Mouse (Mus musculus) hindbrain, embryonic 13.5 days (tissue): ENCODE measurements around the gene Ivns1abp. TPM values are rescaled to one million over a fixed set of nuclear protein-coding genes. Genes with fewer than 3 reads are reported as not detected.
"Not testable (repeated sequence)": the region's sequence is repeated elsewhere in the genome, so short reads cannot be mapped to it uniquely, and the experiment has no call there.

ENCODE experiments used
- ATAC-seq: fragments of 200-750 bp; cut with Nextera tagmentation; 2 replicates; pipeline ENCODE4 v1.8.0; 2017; ENCODE audit warnings: moderate TSS enrichment; ENCODE audit not compliant: low FRiP score
- H3K27ac ChIP-seq: fragments of 300-500 bp; sonication (generic); 2 replicates; pipeline ENCODE4 v1.5.1; 2015; ENCODE audit warnings: inconsistent platforms, mild to moderate bottlenecking, moderate library complexity
- H3K27me3 ChIP-seq: fragments of 300-500 bp; sonication (generic); 2 replicates; pipeline ENCODE4 v1.6.1; 2015; ENCODE audit warnings: mild to moderate bottlenecking, inconsistent platforms
- H3K36me3 ChIP-seq: fragments of 300-500 bp; sonication (generic); 2 replicates; pipeline ENCODE4 v1.6.1; 2015; ENCODE audit warnings: mild to moderate bottlenecking, inconsistent platforms
- H3K4me1 ChIP-seq: fragments of 300-500 bp; sonication (generic); replicated peaks from 2 replicates; pipeline ENCODE4 v1.6.1; 2015; ENCODE audit warnings: inconsistent platforms
- H3K4me2 ChIP-seq: fragments of 300-500 bp; sonication (generic); 2 replicates; pipeline ENCODE4 v1.6.1; 2015; ENCODE audit warnings: inconsistent platforms, mild to moderate bottlenecking, moderate library complexity
- H3K4me3 ChIP-seq: fragments of 300-500 bp; sonication (generic); 2 replicates; pipeline ENCODE4 v1.5.1; 2015; ENCODE audit warnings: mild to moderate bottlenecking, inconsistent platforms
- H3K9ac ChIP-seq: fragments of 300-500 bp; sonication (generic); 2 replicates; pipeline ENCODE4 v1.6.1; 2015; ENCODE audit warnings: mild to moderate bottlenecking, inconsistent platforms
- H3K9me3 ChIP-seq: fragments of 300-500 bp; sonication (generic); 2 replicates; pipeline ENCODE4 v1.6.1; 2016; ENCODE audit warnings: inconsistent platforms
- WGBS: fragments of 180-500 bp; shearing (Covaris S2); methylation state at CpG from one replicate; pipeline ENCODE4 v1.1.7; 2015; 5-methylcytosine and 5-hydroxymethylcytosine counted together
- polyA plus RNA-seq: library from polyadenylated mRNA; unstranded; fragments of >200 nt; fragmentation: Nextera tagmentation; extraction: Ambion mirVana; gene quantifications from 2 replicates; pipeline ENCODE4 v1.2.1, GENCODE M21; 2015

The Ivns1abp gene
- 276 and 277 TPM in 2 replicates for polyA plus RNA-seq

DNA sequence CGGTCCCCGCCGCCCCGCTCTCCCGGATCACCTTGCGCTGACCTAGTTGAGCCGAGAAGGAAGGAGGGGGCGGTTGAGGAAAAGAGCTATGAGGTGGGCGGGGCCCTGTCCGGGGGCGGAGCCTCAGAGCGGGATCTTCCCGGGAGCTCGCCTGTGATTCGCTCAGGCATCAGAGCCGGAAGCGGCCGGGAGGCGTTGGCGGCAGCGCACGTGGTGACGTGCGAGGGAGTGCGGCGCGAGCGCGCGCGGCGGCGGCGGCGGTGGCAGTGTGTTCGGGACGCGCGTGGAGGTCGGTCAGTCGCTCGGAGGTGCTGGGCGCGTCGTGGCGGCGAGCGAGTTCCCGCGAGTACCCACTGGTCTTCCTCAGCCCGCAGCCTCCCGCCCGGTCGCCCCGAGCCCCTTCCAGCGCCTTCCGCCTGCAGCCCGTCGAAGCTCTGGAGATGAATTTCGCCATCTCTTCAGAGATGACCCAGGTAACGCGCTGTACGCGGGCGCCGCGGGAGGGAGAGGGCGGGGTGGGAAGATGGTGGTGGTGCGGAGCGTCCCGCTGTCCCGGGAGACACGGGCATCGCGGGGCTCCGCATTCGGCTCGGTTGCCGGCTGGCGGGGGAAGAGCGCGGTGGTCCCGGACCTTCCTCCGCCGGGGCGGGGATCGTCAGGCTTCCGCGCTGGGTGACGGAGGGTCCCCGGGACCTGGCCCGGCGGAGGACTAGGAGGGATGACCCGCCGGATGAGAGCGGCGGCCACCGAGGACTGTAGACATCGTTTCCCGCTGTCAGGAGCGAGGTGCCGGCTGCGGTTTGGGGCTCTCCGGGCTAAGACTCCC, at the start of gene Ivns1abp:
Ivns1abp (plus strand) TSS at position 195 of the 826 bp plus-strand sequence.
- Histone ChIP-seq H3K27me3 (no peaks in the 10 kb centered on the region), H3K4me3 (peak within 1 kb of the TSS; percentile 88), H3K4me1 (peaks cover 43% of the 10 kb centered on the region), H3K9ac (peak within 1 kb of the TSS; percentile 93), H3K4me2 (peak within 1 kb of the TSS; percentile 67), H3K9me3 (no peaks in the 10 kb centered on the region), H3K36me3 (no peaks in the 10 kb centered on the region), H3K27ac (peak within 1 kb of the TSS; percentile 96)
- ATAC-seq: peak; percentile 95
- under 1% methylated on average over 90 of the region's 104 CpGs for WGBS

DNA sequence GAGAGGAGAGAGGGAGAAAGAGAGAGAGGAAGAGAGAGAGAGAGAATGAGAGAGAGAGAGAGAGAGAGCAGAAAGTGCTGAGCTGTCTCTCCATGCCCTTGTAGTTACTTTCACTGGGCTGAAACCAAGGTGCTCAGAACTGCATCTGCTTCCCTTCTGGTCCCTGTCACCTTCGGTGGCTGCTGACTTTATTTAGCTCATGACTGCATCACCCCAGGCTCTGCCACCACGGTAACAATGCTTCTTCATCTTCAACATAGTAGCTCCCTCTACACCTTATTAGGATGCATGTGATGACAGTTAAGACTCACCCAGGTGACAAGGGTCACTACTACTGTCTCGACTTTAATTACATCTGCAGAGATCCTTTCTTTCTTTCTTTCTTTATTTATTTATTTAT, 48.8 kb upstream of the Ivns1abp start:
- Histone ChIP-seq H3K27ac (no peak overlapping the region), H3K27me3 (no peaks in the 10 kb centered on the region), H3K4me3 (no peak overlapping the region), H3K4me2 (no peak overlapping the region), H3K4me1 (no peaks in the 10 kb centered on the region; the same call in 1 of the 2 replicates), H3K9me3 (no peaks in the 10 kb centered on the region), H3K9ac (no peak overlapping the region), H3K36me3 (no peaks in the 10 kb centered on the region)
- WGBS: 68% methylated on average over 3 of the region's 3 CpGs
- no peak for ATAC-seq

DNA sequence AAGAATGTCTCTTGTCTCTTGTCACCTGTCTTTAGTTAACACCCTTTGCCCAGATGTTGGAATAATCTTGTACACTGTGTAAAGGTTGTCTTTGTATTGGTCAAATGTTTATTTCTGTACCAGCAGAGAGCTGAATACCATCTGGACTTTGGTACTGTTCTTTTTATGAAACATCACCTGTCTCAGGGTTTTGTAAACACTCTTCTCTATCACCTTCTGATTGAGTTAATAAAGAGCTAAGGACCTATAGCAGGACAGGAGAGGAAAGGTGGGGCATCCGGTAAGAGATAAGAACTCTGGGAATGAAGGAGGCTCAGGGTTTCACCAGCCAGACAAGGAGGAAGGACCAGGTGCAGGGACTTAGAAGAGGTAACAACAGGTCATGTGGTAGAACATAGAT, 47.7 kb upstream of the Ivns1abp start:
- Histone ChIP-seq H3K27ac (no peak overlapping the region), H3K4me3 (no peak overlapping the region), H3K9me3 (no peaks in the 10 kb centered on the region), H3K4me1 (no peaks in the 10 kb centered on the region; the same call in 1 of the 2 replicates), H3K27me3 (no peaks in the 10 kb centered on the region), H3K9ac (no peak overlapping the region), H3K4me2 (no peak overlapping the region), H3K36me3 (no peaks in the 10 kb centered on the region)
- 96% methylated on average over 1 of the region's 1 CpGs for WGBS
- no peak for ATAC-seq

DNA sequence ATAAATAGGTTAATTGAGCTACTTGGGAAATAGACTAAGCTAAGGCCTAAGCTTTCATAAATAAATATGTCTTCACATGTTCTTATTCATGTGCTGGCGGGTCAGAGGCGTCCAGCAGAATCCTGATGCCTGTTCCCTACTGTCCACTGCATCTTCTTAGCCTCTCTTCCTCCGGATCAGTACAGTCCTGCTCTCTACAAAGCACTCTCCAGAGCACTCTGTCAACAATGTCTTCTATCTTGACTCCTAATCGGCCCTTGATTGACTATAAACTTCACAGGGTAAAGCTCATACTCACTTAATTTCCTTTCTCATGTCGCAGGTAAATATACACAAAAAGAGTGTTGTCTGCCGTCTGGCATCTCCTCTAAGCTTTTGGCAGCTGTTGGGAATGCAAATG, 47.3 kb upstream of the Ivns1abp start:
- no peak overlapping the region for H3K9ac ChIP-seq
- ATAC-seq: no peak
- H3K4me1 ChIP-seq: no peaks in the 10 kb centered on the region; the same call in 1 of the 2 replicates
- H3K4me2 ChIP-seq: no peak overlapping the region
- H3K27ac ChIP-seq: no peak overlapping the region
- no peak overlapping the region for H3K4me3 ChIP-seq
- 89% methylated on average over 6 of the region's 6 CpGs for WGBS
- H3K36me3 ChIP-seq: no peaks in the 10 kb centered on the region
- H3K9me3 ChIP-seq: no peaks in the 10 kb centered on the region
- H3K27me3 ChIP-seq: no peaks in the 10 kb centered on the region

DNA sequence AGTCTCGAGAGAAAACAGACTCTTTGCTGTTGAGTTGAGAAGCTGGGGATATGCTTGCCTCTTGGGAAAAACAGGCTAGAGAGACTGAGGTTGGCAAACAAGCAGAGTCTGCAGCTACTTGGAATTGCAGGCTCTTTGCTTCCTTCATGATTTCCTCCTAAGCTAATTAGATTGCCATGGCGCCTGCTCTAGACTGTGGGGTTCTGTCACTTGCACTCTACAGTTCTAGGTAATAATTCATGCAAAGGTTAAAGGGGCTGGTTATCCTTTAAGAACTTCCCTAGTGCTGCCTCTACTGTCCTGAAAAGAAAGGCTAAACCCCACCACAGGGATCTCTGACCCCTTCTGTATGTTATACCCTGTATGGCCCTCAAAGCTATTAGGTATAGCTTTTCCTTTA, 46.7 kb upstream of the Ivns1abp start:
- Histone ChIP-seq H3K27ac (no peak overlapping the region), H3K4me1 (no peaks in the 10 kb centered on the region; the same call in 1 of the 2 replicates), H3K27me3 (no peaks in the 10 kb centered on the region), H3K9ac (no peak overlapping the region), H3K9me3 (no peaks in the 10 kb centered on the region), H3K36me3 (no peaks in the 10 kb centered on the region), H3K4me2 (no peak overlapping the region), H3K4me3 (no peak overlapping the region)
- no peak for ATAC-seq
- WGBS: 92% methylated on average over 2 of the region's 2 CpGs

DNA sequence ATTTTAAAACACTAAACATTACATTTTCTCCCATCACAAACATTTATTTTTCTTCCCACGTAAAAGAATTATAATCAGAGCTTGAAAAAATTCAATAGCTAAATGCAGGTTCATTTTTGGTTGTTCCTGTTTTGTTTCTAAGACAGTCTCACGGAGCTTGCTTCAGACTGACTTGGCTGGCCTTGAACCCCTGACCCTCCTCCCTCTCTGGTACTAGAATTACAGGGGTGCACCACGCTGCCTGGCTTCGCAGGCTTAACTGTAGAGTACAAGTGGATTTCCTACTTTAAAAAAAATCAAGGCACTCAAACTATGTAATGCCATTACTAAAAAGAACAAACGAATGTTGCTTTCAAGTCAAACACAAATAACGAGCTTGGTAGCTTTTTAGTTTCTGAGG, 42.8 kb upstream of the Ivns1abp start:
- H3K9me3 ChIP-seq: no peaks in the 10 kb centered on the region
- no peaks in the 10 kb centered on the region for H3K27me3 ChIP-seq
- WGBS: 81% methylated on average over 6 of the region's 6 CpGs
- H3K4me1 ChIP-seq: no peaks in the 10 kb centered on the region
- no peak overlapping the region for H3K27ac ChIP-seq
- H3K9ac ChIP-seq: no peak overlapping the region
- no peak overlapping the region for H3K4me2 ChIP-seq
- H3K36me3 ChIP-seq: no peaks in the 10 kb centered on the region
- H3K4me3 ChIP-seq: no peak overlapping the region
- ATAC-seq: no peak

DNA sequence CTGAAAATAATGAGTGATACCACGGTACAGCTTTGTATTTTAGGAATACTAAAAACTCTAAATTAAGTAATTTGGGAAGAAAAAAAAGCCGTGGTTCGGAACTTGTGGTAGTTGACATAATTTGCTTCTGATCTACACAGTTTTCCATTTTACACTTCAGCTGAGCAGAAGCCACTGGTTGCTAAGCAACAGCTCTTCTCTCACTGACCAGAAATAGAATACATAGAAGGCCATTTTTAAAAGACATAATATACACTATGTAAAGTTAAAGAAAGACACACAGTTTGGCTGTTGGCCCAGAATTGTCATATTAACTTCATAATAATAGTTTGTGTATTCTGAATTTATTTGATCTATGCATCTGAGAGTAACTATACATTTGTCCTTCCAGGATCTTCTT, 42.4 kb upstream of the Ivns1abp start:
- Histone ChIP-seq H3K9me3 (no peaks in the 10 kb centered on the region), H3K9ac (no peak overlapping the region), H3K36me3 (no peaks in the 10 kb centered on the region), H3K27ac (no peak overlapping the region), H3K4me1 (no peaks in the 10 kb centered on the region), H3K4me2 (no peak overlapping the region), H3K27me3 (no peaks in the 10 kb centered on the region), H3K4me3 (no peak overlapping the region)
- WGBS: 75% methylated on average over 3 of the region's 3 CpGs
- ATAC-seq: no peak

DNA sequence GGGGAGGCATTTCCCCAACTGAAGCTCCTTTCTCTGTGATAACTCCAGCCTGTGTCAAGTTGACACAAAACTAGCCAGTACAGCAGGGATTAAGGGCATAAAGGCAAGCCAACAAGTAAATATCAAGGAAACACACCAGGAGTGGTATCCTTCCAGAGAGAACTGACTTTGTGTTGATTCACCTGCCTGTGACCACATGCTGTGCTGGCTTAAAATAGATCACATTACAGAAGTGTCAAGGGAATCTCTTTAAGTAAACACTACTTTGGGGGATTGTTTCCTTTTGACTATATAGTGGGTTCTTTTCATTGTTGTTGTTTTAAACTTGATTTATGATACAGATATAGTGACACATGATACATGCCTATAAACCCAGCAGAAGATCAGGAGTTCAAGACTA, 41.0 kb upstream of the Ivns1abp start:
- Histone ChIP-seq H3K27me3 (no peaks in the 10 kb centered on the region), H3K4me3 (no peak overlapping the region), H3K4me2 (no peak overlapping the region), H3K27ac (no peak overlapping the region), H3K36me3 (no peaks in the 10 kb centered on the region), H3K4me1 (no peaks in the 10 kb centered on the region), H3K9ac (no peak overlapping the region), H3K9me3 (no peaks in the 10 kb centered on the region)
- no peak for ATAC-seq

DNA sequence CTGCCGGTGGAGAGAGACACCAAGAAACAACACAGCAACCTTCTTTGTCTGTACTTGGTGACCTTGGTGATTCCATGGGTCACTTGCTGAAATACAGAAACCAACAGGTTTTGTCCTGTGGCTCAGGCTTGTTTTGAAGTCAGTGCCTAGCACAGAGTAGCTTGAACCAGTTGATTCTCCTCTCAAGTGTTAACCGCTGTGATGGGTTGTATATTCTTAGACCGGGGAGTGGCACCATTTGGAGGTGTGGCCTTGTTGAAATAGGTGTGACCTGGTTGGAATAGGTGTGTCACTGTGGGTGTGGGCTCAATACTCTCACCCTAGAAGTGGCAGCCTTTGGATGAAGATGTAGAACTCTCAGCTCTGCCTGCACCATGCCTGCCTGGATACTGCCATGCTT, 39.3 kb upstream of the Ivns1abp start:
- WGBS: 78% methylated on average over 3 of the region's 3 CpGs
- H3K4me1 ChIP-seq, H3K9ac ChIP-seq, H3K4me2 ChIP-seq, H3K36me3 ChIP-seq, H3K4me3 ChIP-seq, H3K9me3 ChIP-seq, H3K27me3 ChIP-seq, ATAC-seq, H3K27ac ChIP-seq: not testable (repeated sequence)

DNA sequence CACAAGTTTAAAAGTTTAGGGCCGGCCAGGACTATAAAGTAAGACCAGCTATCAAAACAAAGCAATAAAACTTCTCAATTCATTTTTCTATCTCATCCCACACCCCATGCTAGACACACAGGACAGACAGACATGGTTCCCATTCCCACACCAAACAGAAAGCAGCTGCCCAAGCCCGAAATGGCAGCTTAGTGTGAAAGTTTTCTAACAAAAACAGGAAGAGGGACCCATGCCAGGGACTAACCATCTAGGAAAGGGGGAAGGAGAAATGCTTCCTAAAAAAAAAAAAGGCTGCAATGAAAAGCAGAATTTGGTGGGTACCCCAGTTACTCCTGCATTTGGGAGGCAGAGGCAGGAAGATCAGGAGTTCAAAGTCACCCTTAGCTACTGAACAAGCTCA, 37.2 kb upstream of the Ivns1abp start:
- Histone ChIP-seq H3K9me3 (no peaks in the 10 kb centered on the region), H3K36me3 (no peaks in the 10 kb centered on the region), H3K4me2 (no peak overlapping the region), H3K4me3 (no peak overlapping the region), H3K27me3 (no peaks in the 10 kb centered on the region), H3K4me1 (no peaks in the 10 kb centered on the region), H3K27ac (no peak overlapping the region), H3K9ac (no peak overlapping the region)
- no peak for ATAC-seq
- WGBS: 84% methylated on average over 2 of the region's 2 CpGs

DNA sequence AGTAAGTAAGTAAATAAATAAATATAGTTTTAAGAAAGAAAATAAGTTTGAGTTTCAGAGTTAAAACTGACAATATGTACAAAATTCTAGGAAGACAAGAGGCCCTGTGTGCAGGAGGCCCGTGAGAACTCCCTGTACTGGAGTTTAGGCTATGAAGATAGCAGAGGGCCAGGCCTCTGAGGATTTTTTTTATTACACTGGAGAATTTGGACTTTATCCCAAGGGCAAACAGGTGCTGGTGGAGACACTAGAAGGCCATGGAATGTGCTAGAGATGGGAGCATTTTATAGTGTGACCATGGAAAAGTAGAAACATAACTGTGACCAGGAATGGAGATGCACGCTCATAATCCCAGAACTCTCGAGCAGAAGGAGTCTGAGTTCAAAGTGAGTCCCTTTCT, 36.5 kb upstream of the Ivns1abp start:
- Histone ChIP-seq H3K4me1 (no peaks in the 10 kb centered on the region), H3K27me3 (no peaks in the 10 kb centered on the region), H3K4me3 (no peak overlapping the region), H3K9me3 (no peaks in the 10 kb centered on the region), H3K4me2 (no peak overlapping the region), H3K27ac (no peak overlapping the region), H3K9ac (no peak overlapping the region), H3K36me3 (no peaks in the 10 kb centered on the region)
- ATAC-seq: no peak
- WGBS: 92% methylated on average over 3 of the region's 3 CpGs

DNA sequence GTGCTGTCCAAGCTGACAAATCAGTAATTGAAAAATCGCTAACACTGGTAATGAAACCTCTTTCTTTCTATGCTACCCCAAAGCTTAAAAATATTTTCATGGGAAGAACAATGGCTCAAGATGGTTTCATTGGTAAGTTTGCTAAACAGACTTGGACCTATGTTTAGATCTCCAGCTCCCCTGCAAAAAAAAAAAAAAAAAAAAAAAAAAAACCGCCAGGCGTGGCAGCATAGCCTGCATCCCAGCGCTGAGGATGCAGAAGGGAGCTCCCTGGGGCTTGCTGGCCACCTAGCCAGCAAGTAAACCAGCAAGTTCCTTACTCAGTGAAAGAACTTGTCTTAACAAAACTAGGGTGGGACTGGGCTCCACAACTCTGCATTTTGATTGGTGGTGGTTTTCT, 35.8 kb upstream of the Ivns1abp start:
- 59% methylated on average over 4 of the region's 4 CpGs for WGBS
- Histone ChIP-seq H3K36me3 (no peaks in the 10 kb centered on the region), H3K4me2 (no peak overlapping the region), H3K27me3 (no peaks in the 10 kb centered on the region), H3K9ac (no peak overlapping the region), H3K9me3 (no peaks in the 10 kb centered on the region), H3K4me1 (no peaks in the 10 kb centered on the region), H3K27ac (no peak overlapping the region), H3K4me3 (no peak overlapping the region)
- ATAC-seq: no peak

DNA sequence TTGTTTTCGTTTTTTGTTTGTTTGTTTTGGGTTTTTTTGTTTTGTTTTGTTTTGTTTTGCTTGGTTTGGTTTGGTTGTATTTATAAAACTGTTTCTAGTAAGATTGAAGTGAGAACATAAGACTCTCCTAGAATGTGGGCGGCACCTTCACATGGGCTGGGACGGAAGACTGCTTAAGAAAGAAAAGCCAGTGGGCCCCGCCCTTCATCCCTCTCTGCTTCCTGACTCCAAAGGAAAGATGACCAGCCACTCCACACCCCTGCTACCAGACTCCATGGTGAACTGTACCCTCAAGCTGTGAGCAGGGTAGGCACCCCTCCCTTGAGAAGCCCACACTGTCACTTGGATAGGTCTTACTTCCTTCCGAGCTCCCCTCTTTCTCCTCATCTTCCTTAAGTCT, 33.8 kb upstream of the Ivns1abp start:
- ATAC-seq: no peak
- H3K27ac ChIP-seq: no peak overlapping the region
- no peaks in the 10 kb centered on the region for H3K36me3 ChIP-seq
- WGBS: 81% methylated on average over 5 of the region's 5 CpGs
- no peak overlapping the region for H3K9ac ChIP-seq
- H3K4me2 ChIP-seq: no peak overlapping the region
- H3K27me3 ChIP-seq: no peaks in the 10 kb centered on the region
- H3K4me1 ChIP-seq: no peaks in the 10 kb centered on the region
- no peaks in the 10 kb centered on the region for H3K9me3 ChIP-seq
- no peak overlapping the region for H3K4me3 ChIP-seq
